ENCODE assay signal across 15 mouse cellular contexts in genomic region chr11:31945471-31945870, GRCm38 (mm10). TPM values are rescaled to one million over a fixed set of nuclear protein-coding genes. Genes with fewer than 3 reads are reported as not detected.
DNase-seq lines count a peak whose midpoint lies in the region.
"Had no signal": no experiment of that assay in that cellular context is flagged by ENCODE, and none has a peak within 500 bp of the region (broad histone marks: within the 10 kb centered on the region; RNA-seq: fewer than 3 reads in every experiment).

No protein-coding gene starts in this region.

- peak; percentile 32 for DNase-seq in 416B (ENCODE audit: low read depth)
- peak; percentile 17 for DNase-seq in induced T-regulatory cell, adult 2 months (ENCODE audit: low read depth)
- peak; percentile 50 for DNase-seq in thymus, postnatal 0 days (ENCODE audit: low spot score)
- peak; percentile 30 to 61 for DNase-seq in thymus, postnatal 36 days
- DNase-seq in cerebellum, postnatal 4 days (ENCODE audit: low spot score in 2 of 2), result no peak
- DNase-seq in ovary, postnatal 10 days (ENCODE audit: low spot score), result no peak
- DNase-seq in left cerebral cortex, adult 18-20 months (ENCODE audit: low spot score in 2 of 2), result no peak
- DNase-seq: adrenal gland, postnatal 14 days; cerebellum, adult 18-20 months; cerebellum, postnatal 14 days; gastrocnemius, postnatal 10 days had no signal

RNA-seq across cellular contexts. Expression of gene 4930524B15Rik, which starts 19.9 kb away (rescaled TPM):
- 0.09 TPM in 1 of 2 replicates, not detected in the other for polyA plus RNA-seq in thymus, postnatal 0 days (2015; fragmentation: Nextera tagmentation; extraction: Ambion mirVana)
- under 1 TPM; 0.19 to 0.21 TPM for total RNA-seq in left cerebral cortex, adult 18-20 months (2021)
- total RNA-seq: adrenal gland, postnatal 14 days; G1E; gastrocnemius, postnatal 10 days; heart, adult 8-10 months; heart, postnatal 25 days had no signal
- polyA plus RNA-seq: G1E; heart, embryonic 16.5 days had no signal

RNA-seq across cellular contexts. Expression of gene Nsg2, which starts 54.8 kb away (rescaled TPM):
- 129 and 138 TPM in 2 replicates for polyA plus RNA-seq in thymus, postnatal 0 days (2015; fragmentation: Nextera tagmentation; extraction: Ambion mirVana)
- 100 to 1,000 TPM; 645 to 708 TPM for total RNA-seq in left cerebral cortex, adult 18-20 months (2021)
- polyA plus RNA-seq: G1E had no signal

Comparison
In these comparisons a context has a peak if more than half of its experiments do, and no peak if none do; other contexts are left out.
1. DNase-seq: peak in 416B (single experiment), induced T-regulatory cell, adult 2 months (single experiment), thymus, postnatal 0 days (single experiment) and thymus, postnatal 36 days (2 of 2); none in cerebellum, postnatal 4 days (0 of 2), ovary, postnatal 10 days (single experiment) and left cerebral cortex, adult 18-20 months (0 of 2).